Mouse (Mus musculus) myocyte (in vitro differentiated cells): Measurements from ENCODE around the gene Astn1. TPM values are rescaled to one million over a fixed set of nuclear protein-coding genes. Genes with fewer than 3 reads are reported as not detected.

Source experiments
- H3K27me3 ChIP-seq: one replicate; pipeline ENCODE4 v1.6.1; 2011; ENCODE audit not compliant: control insufficient read depth, insufficient read depth, insufficient read length
- H3K36me3 ChIP-seq: one replicate; pipeline ENCODE4 v1.6.1; 2011; ENCODE audit not compliant: control insufficient read depth, insufficient read depth
- H3K4me2 ChIP-seq: one replicate; pipeline ENCODE4 v1.6.1; 2011; ENCODE audit warnings: low read depth, control low read depth
- H3K4me3 ChIP-seq: one replicate; pipeline ENCODE4 v1.5.1; 2011; ENCODE audit warnings: mild to moderate bottlenecking, control low read depth, moderate library complexity
- H3K79me2 ChIP-seq: one replicate; pipeline ENCODE4 v1.6.1; 2011; ENCODE audit not compliant: control insufficient read depth, insufficient read depth
- H3ac ChIP-seq: one replicate; pipeline ENCODE4 v1.6.1; 2011; ENCODE audit not compliant: control insufficient read depth, insufficient read length
- CEBPB ChIP-seq: IDR thresholded peaks from 2 replicates; pipeline ENCODE4 v1.6.1; 2011; ENCODE audit warnings: mild to moderate bottlenecking, moderate library complexity; ENCODE audit not compliant: poor library complexity, insufficient read depth, severe bottlenecking
- E2F4 ChIP-seq: IDR thresholded peaks from one replicate; pipeline ENCODE4 v1.6.1; 2011; ENCODE audit warnings: mild to moderate bottlenecking, control low read depth, moderate library complexity; ENCODE audit not compliant: insufficient read depth
- MAX ChIP-seq: IDR thresholded peaks from one replicate; pipeline ENCODE4 v1.6.1; 2011; ENCODE audit warnings: low read depth, mild to moderate bottlenecking, control low read depth
- MYOD1 ChIP-seq, 3 experiments: IDR thresholded peaks; one replicate each; pipeline ENCODE4 v1.6.1; 2011; ENCODE audit warnings: control low read depth in 2 of 3, low read depth in 2 of 3, mild to moderate bottlenecking in 2 of 3, moderate library complexity in 1 of 3; ENCODE audit not compliant: insufficient read length in 2 of 3, control insufficient read depth in 1 of 3
- MYOG ChIP-seq, 3 experiments: IDR thresholded peaks; one replicate each; pipeline ENCODE4 v1.6.1; 2011; ENCODE audit warnings: control low read depth in 2 of 3, low read depth in 2 of 3, mild to moderate bottlenecking in 2 of 3; ENCODE audit not compliant: insufficient read length in 2 of 3, control insufficient read depth in 1 of 3, insufficient read depth in 1 of 3
- POLR2A ChIP-seq: IDR thresholded peaks from one replicate; pipeline ENCODE4 v1.6.1; 2011; ENCODE audit warnings: low read depth, mild to moderate bottlenecking, control low read depth, moderate library complexity; ENCODE audit not compliant: insufficient read length
- POLR2AphosphoS2 ChIP-seq: IDR thresholded peaks from one replicate; pipeline ENCODE4 v1.6.1; 2011; ENCODE audit warnings: low read depth, control low read depth; ENCODE audit not compliant: insufficient read length
- REST ChIP-seq: IDR thresholded peaks from one replicate; pipeline ENCODE4 v1.6.1; 2011; ENCODE audit warnings: mild to moderate bottlenecking, control low read depth, moderate library complexity; ENCODE audit not compliant: insufficient read depth, insufficient read length
- SRF ChIP-seq: IDR thresholded peaks from one replicate; pipeline ENCODE4 v1.6.1; 2011; ENCODE audit warnings: low read depth; ENCODE audit not compliant: control insufficient read depth, insufficient read length
- TCF12 ChIP-seq: IDR thresholded peaks from one replicate; pipeline ENCODE4 v1.6.1; 2011; ENCODE audit warnings: mild to moderate bottlenecking, control low read depth; ENCODE audit not compliant: poor library complexity, insufficient read depth, severe bottlenecking
- TCF3 ChIP-seq: IDR thresholded peaks from one replicate; pipeline ENCODE4 v1.6.1; 2011; ENCODE audit warnings: low read depth, control low read depth; ENCODE audit not compliant: insufficient read length
- USF1 ChIP-seq: IDR thresholded peaks from one replicate; pipeline ENCODE4 v1.6.1; 2011; ENCODE audit warnings: low read depth, mild to moderate bottlenecking, control low read depth, moderate library complexity
- polyA plus RNA-seq: library from polyadenylated mRNA; unstranded; fragments of >200 nt; fragmentation: generic; extraction: Trizol; gene quantifications from one replicate; pipeline ENCODE4 v1.2.1, GENCODE M21; 2012; ENCODE audit warnings: missing spikeins

Astn1 gene
- polyA plus RNA-seq, 1 experiment, result not detected

GRCm38 (mm10) chr1:158669971-158670592, 308.0 kb downstream of the Astn1 start:
- Histone ChIP-seq H3K36me3 (no peaks in the 10 kb centered on the region), H3K27me3 (peaks cover 9% of the 10 kb centered on the region), H3K79me2 (no peaks in the 10 kb centered on the region), H3K4me2 (no peak overlapping the region), H3K4me3 (no peak overlapping the region), H3ac (no peak overlapping the region)
- TF ChIP-seq CEBPB (no peak), TCF12 (no peak), E2F4 (no peak), REST (no peak), POLR2AphosphoS2 (no peak), MYOD1 (IDR thresholded peaks at IDR 0.05; ENCODE audit: control insufficient read depth in 1 of 3, insufficient read length in 2 of 3, low read depth in 2 of 3) (no peak), MAX (no peak), SRF (no peak), MYOG (IDR thresholded peaks at IDR 0.05; ENCODE audit: control insufficient read depth in 1 of 3, insufficient read depth in 1 of 3, insufficient read length in 2 of 3, low read depth in 2 of 3) (no peak), TCF3 (no peak), USF1 (no peak), POLR2A (no peak)

- H3K36me3 ChIP-seq, result no peaks in the 10 kb centered on the region
- peaks cover 8% of the 10 kb centered on the region for H3K27me3 ChIP-seq
- no peak overlapping the region for H3K4me3 ChIP-seq
- H3K79me2 ChIP-seq, result no peaks in the 10 kb centered on the region
- TF ChIP-seq USF1, result no peak
- no peak for TF ChIP-seq E2F4
- no peak for TF ChIP-seq TCF12
- no peak for TF ChIP-seq CEBPB
- no peak for TF ChIP-seq MAX
- no peak for TF ChIP-seq MYOG (IDR thresholded peaks at IDR 0.05; ENCODE audit: control insufficient read depth in 1 of 3, insufficient read depth in 1 of 3, insufficient read length in 2 of 3, low read depth in 2 of 3)
- TF ChIP-seq POLR2A, result no peak
- TF ChIP-seq MYOD1 (IDR thresholded peaks at IDR 0.05; ENCODE audit: control insufficient read depth in 1 of 3, insufficient read length in 2 of 3, low read depth in 2 of 3), result no peak
- no peak for TF ChIP-seq POLR2AphosphoS2
- TF ChIP-seq SRF, result no peak
- TF ChIP-seq TCF3, result no peak
- no peak for TF ChIP-seq REST
- no peak overlapping the region for H3ac ChIP-seq
- H3K4me2 ChIP-seq, result no peak overlapping the region
These were observed 325.7 kb downstream of the Astn1 start for GRCm38 (mm10) chr1:158687726-158688125.

- Histone ChIP-seq H3K36me3 (no peaks in the 10 kb centered on the region), H3K4me3 (no peak overlapping the region), H3K4me2 (no peak overlapping the region), H3K27me3 (no peaks in the 10 kb centered on the region), H3K79me2 (no peaks in the 10 kb centered on the region), H3ac (no peak overlapping the region)
- TF ChIP-seq MYOG (IDR thresholded peaks at IDR 0.05; ENCODE audit: control insufficient read depth in 1 of 3, insufficient read depth in 1 of 3, insufficient read length in 2 of 3, low read depth in 2 of 3) (no peak), MAX (no peak), CEBPB (no peak), E2F4 (no peak), TCF3 (no peak), POLR2A (no peak), SRF (no peak), POLR2AphosphoS2 (no peak), TCF12 (no peak), REST (no peak), USF1 (no peak), MYOD1 (IDR thresholded peaks at IDR 0.05; ENCODE audit: control insufficient read depth in 1 of 3, insufficient read length in 2 of 3, low read depth in 2 of 3) (no peak)
These were observed 335.4 kb downstream of the Astn1 start for GRCm38 (mm10) chr1:158697423-158697822.

GRCm38 (mm10) chr1:158697859-158698569, 335.9 kb downstream of the Astn1 start:
- no peaks in the 10 kb centered on the region for H3K27me3 ChIP-seq
- no peak overlapping the region for H3K4me2 ChIP-seq
- H3ac ChIP-seq, result no peak overlapping the region
- H3K4me3 ChIP-seq, result no peak overlapping the region
- no peaks in the 10 kb centered on the region for H3K36me3 ChIP-seq
- TF ChIP-seq POLR2A (no peak), TCF3 (no peak), CEBPB (no peak), POLR2AphosphoS2 (no peak), MYOG (IDR thresholded peaks at IDR 0.05; ENCODE audit: control insufficient read depth in 1 of 3, insufficient read depth in 1 of 3, insufficient read length in 2 of 3, low read depth in 2 of 3) (no peak), MYOD1 (IDR thresholded peaks at IDR 0.05; ENCODE audit: control insufficient read depth in 1 of 3, insufficient read length in 2 of 3, low read depth in 2 of 3) (no peak)
- no peaks in the 10 kb centered on the region for H3K79me2 ChIP-seq
